Mouse (Mus musculus) testis, adult 2 months (tissue): ENCODE results near the gene Epha2. TPM values are rescaled to one million over a fixed set of nuclear protein-coding genes. Genes with fewer than 3 reads are reported as not detected.

Experiments
- H3K27ac ChIP-seq: fragments of 200-500 bp; 2 replicates; pipeline ENCODE4 v1.5.1; 2012; ENCODE audit warnings: low read depth, low read length; ENCODE audit not compliant: control insufficient read depth, insufficient read depth
- H3K27me3 ChIP-seq: fragments of 200-500 bp; 2 replicates; pipeline ENCODE4 v1.6.1; 2012; ENCODE audit warnings: mild to moderate bottlenecking, low read length, moderate library complexity; ENCODE audit not compliant: control insufficient read depth, insufficient read depth
- H3K36me3 ChIP-seq: fragments of 200-500 bp; 2 replicates; pipeline ENCODE4 v1.6.1; 2012; ENCODE audit warnings: mild to moderate bottlenecking, low read length; ENCODE audit not compliant: control insufficient read depth, insufficient read depth
- H3K4me1 ChIP-seq: fragments of 200-500 bp; 2 replicates; pipeline ENCODE4 v1.6.1; 2012; ENCODE audit warnings: low read length; ENCODE audit not compliant: control insufficient read depth, insufficient read depth
- H3K4me3 ChIP-seq: fragments of 200-500 bp; 2 replicates; pipeline ENCODE4 v1.5.1; 2012; ENCODE audit warnings: low read depth, mild to moderate bottlenecking, low read length, moderate library complexity, mixed read lengths; ENCODE audit not compliant: control insufficient read depth
- CTCF ChIP-seq: fragments of 200-500 bp; IDR thresholded peaks from 2 replicates; pipeline ENCODE4 v1.5.1; 2012; ENCODE audit warnings: low read depth, mild to moderate bottlenecking, inconsistent platforms, low read length, moderate library complexity; ENCODE audit not compliant: control insufficient read depth, insufficient read depth, insufficient replicate concordance
- POLR2A ChIP-seq: fragments of 200-500 bp; IDR thresholded peaks from 2 replicates; pipeline ENCODE4 v1.6.1; 2012; ENCODE audit warnings: low read depth, mild to moderate bottlenecking, inconsistent platforms, low read length, moderate library complexity; ENCODE audit not compliant: control insufficient read depth
- polyA plus RNA-seq: library from polyadenylated mRNA; depleted of rRNA; stranded (reverse); fragments of >200 nt; gene quantifications from 2 replicates; pipeline ENCODE4 v1.2.3, GENCODE M21; 2012

Epha2 gene
- polyA plus RNA-seq, 1 experiment = 0.83 TPM

DNA sequence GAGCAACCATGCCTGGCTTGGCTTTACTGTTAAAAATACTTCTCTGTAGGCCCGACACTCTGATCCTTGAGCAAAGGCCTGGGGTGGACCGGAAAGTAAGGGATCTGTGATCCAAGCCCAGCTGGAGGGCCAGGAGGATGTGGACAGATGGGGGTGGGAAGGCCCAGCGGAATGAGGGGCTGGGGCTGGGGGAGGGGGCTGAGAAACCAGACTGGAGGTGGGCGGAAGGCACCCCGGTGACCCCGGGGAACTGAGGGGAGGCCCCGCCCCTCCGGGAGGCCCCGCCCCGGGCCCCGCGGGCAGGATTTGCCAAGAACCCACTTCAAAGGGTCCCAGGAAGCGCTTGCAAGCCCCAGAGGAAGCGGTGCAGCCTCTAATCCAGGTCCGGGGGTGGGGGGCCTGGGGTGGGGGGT, 5.3 kb upstream of the Epha2 start:
- no peaks in the 10 kb centered on the region for H3K36me3 ChIP-seq
- H3K27me3 ChIP-seq = no peaks in the 10 kb centered on the region
- peaks cover 9% of the 10 kb centered on the region for H3K4me1 ChIP-seq
- H3K27ac ChIP-seq = no peak overlapping the region
- no peak for TF ChIP-seq CTCF
- no peak overlapping the region for H3K4me3 ChIP-seq

DNA sequence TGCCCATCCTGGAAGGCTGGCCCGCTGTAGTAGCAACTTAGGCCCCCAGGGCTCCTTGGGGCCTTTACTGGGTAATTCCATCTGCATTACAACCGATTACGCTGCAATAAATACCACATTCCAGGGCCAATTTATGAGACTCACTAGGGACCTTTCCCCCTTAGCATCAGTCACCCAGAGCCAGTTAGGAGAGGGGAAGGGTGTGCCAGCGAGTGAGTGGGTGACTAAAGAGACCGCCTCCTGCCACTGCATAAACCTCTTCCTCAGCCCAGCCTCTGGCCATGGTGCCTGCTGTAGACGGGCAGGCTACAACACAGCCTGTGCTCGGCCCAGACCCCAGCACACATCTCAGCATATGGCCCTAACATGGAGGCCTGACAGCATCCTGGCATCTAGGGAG, 3.1 kb upstream of the Epha2 start:
- Histone ChIP-seq H3K36me3 (no peaks in the 10 kb centered on the region), H3K4me3 (no peak overlapping the region), H3K4me1 (peaks cover 14% of the 10 kb centered on the region), H3K27me3 (no peaks in the 10 kb centered on the region), H3K27ac (no peak overlapping the region)
- TF ChIP-seq CTCF = no peak
- no peak for TF ChIP-seq POLR2A

DNA sequence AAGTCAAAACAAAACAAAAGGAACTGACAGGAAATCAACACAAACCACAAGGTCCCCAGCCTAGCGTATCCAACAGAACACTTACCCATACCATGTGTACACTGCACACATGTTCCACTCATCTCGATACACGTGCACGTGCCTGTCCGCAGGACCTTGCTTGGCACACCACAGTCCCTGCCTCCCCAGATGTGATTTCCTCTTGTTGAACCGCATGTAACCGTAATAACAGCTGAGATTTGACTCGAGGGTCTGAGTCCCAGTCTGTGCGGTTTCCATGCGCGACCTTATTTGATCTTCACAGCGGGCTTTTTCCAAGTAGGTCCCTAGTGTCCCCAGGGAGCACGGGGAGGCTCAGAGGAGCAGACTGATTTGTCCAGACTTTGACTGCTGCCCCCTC, 1.7 kb upstream of the Epha2 start:
- H3K27me3 ChIP-seq = no peaks in the 10 kb centered on the region
- no peak overlapping the region for H3K27ac ChIP-seq
- H3K36me3 ChIP-seq = no peaks in the 10 kb centered on the region
- TF ChIP-seq POLR2A (no peak), CTCF (no peak)
- peaks cover 14% of the 10 kb centered on the region for H3K4me1 ChIP-seq
- no peak overlapping the region for H3K4me3 ChIP-seq

DNA sequence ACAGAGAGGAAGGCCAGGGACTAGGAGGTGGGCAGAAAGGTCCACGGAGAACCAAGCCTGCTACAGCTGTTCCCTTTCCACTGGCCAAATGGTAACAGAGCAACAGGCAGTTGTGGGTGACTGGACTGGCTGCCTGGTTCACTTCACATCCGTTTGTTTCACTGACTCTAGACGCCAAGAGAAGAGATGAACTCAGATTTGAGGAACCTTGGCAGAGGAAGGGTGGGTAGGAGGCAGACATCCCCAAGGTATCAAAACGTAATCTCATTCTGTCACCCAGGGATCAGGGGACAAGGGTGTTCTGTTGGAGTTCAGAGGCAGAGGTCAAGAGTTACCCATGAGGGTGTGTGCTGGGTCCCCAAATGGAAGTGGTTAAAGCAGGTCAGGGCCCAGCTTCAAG, 844 bp upstream of the Epha2 start:
- Histone ChIP-seq H3K4me3 (no peak overlapping the region), H3K27ac (no peak overlapping the region), H3K27me3 (no peaks in the 10 kb centered on the region), H3K36me3 (no peaks in the 10 kb centered on the region), H3K4me1 (peaks cover 14% of the 10 kb centered on the region)
- TF ChIP-seq POLR2A (no peak), CTCF (no peak)

DNA sequence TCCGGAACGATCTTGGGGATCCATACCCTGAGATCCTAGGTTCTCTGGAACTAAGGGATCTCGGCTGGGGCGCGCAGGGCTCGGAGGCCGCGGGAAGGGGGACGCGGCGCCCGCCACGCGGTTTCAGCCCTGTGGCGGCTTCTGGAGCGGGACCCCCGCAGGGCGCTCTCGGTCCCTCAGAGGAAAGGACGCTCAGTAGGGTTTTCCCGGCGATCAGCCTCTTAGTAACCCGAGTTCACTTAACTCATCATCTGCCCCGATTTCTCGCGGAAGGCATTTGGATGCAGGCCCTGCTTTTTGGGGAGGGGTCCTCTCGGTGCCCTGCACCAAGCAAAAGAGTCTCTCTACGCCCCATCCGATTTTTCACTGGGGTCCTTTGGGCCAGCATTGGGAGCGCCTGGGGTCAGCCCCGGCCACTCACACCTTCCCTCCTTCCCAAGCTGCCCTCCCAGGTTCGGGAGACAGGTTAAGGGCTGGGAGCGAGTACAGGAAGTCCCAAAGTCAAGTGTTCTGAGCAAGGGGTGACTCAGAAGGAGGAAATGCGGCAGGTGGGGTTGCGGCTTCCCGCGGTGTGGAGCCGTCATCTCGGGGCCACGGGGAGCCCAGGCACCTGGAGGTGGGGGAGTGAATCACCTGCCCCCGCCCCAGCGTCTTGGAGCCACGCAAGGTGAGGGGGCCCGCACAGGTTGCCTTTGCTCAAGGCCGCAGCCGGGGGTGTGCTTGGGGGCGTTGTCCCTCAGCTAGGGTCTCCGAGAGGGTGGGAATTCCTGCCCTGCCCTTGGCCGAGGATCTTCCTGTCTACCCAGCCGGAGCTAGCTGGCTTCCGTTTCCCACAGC, 769 bp downstream of the Epha2 start:
- no peak for TF ChIP-seq CTCF
- Histone ChIP-seq H3K4me3 (peak overlapping the region; percentile 81), H3K27me3 (no peaks in the 10 kb centered on the region), H3K36me3 (no peaks in the 10 kb centered on the region), H3K4me1 (peaks cover 14% of the 10 kb centered on the region), H3K27ac (no peak overlapping the region)

DNA sequence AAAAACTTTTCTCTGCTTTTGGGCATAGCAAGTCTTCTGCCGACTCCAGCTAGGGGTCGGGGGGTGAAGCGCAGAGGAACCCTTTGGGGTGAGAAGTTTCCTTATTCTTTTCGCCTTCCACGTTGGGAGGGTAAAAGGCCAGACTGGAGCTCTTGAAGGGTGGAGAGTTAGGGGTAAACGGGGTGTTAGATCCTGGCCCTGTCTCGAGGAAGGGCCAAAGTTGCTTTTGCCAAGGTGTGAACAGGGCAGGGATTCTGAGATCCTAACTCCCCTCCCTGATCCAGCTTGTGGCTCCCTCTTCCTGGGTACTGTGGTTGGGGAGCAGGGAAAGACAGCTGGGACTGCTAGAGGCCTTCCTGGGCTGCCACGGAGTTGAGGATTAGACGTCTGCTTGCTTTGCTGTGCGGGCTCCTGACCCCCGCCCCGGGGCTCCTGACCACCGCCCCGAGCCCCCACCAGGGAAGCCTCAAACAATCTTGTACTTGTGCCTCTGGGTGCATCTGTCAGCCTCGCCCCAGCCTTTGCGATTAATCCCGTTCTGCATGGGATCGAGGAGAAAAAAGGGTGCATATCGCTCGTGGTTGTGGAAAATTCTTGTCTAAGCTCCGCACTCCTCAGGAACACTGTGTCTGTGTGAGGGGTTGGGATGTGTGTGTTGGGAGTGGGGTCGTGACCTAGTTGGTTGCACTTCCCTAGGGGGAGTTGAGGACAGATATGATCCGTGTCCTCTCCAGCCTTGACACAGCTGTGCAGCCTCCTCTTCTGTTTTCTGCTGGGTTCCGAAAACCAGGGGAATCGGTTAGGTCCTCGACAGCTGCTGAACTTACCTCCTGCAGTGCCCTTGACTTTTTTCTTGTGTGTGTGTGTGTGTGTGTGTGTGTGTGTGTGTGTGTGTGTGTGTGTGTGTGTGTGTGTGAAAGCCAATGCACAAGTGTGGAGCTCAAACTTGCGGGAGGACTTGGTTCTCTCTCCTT, 1.7 kb downstream of the Epha2 start:
- TF ChIP-seq CTCF (no peak), POLR2A (no peak)
- peaks cover 14% of the 10 kb centered on the region for H3K4me1 ChIP-seq
- H3K27me3 ChIP-seq = no peaks in the 10 kb centered on the region

More for the DNA sequence above, 1.7 kb downstream of the Epha2 start:
- Histone ChIP-seq H3K4me3 (peak overlapping the region; percentile 81; the same call in 1 of the 2 replicates), H3K36me3 (no peaks in the 10 kb centered on the region), H3K27ac (no peak overlapping the region)
